Mouse (Mus musculus) right cerebral cortex, postnatal 4 days (tissue): ENCODE data around the gene Trak1.
A peak's percentile ranks its signal among the peaks of the same experiment; 100 is the strongest.
"Not testable (repeated sequence)": the region's sequence is repeated elsewhere in the genome, so short reads cannot be mapped to it uniquely, and the experiment has no call there.

Experiments used
- DNase-seq: peaks from one replicate; pipeline ENCODE4 v3.0.0-alpha.2; 2022

Gene Trak1

GRCm38 (mm10) chr9:121442145-121442544 lies 144.8 kb downstream of the Trak1 start:
- no peak for DNase-seq

GRCm38 (mm10) chr9:121443696-121444366 lies 146.5 kb downstream of the Trak1 start:
- DNase-seq: no peak

GRCm38 (mm10) chr9:121444367-121444707 lies 147.0 kb downstream of the Trak1 start:
- DNase-seq: no peak

- DNase-seq: no peak
These were observed 148.1 kb downstream of the Trak1 start for GRCm38 (mm10) chr9:121445364-121445763.

- DNase-seq: peak; percentile 43
These were observed 149.1 kb downstream of the Trak1 start for GRCm38 (mm10) chr9:121446431-121446831.

DNA sequence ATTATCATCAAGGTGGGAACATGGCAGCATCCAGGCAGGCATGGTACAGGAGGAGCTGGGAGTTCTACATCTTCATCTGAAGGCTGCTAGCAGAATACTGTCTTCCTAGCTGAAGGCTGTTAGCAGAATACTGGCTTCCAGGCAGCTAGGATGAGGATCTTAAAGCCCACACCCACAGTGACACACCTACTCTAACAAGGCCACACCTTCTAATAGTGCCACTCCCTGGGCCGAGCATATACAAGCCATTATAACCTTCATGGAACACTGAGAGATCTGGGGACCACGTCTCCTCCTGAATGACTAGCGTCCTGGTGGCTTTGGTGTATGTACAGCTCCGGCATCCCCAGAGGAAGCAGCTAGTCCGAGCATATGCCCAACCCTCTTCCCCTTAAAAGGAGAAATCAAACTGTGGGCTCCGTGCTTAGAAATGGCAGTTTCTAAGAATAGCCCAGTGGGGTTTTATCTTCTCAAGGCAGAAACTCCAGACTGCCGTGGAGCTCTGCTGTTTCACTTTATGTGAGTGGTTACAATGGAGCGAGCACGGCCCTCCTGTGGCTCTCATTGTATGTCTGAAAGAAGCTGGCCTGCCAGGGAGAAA lies 155.1 kb downstream of the Trak1 start:
- DNase-seq: not testable (repeated sequence)

DNA sequence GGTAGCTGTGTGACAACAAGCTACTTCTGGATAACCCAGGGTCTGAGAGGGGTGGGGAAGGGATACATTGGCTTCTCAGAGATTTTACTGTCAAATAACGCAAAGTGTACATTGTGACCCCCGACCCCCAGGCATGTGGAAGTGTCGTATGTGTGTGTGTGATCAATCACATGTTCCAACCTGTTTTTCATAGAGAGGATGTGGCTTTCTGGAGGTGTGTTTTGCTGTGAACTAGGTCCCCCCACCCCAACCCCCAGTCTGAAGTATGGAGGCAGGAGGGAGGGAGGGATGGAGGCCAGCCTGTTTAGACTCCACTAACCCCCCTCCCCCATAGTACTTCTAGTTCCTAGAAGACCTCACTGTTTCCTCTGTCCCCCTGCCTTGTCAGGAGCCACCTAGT lies 157.6 kb downstream of the Trak1 start:
- DNase-seq: no peak

- no peak for DNase-seq
These were observed 159.6 kb downstream of the Trak1 start for GRCm38 (mm10) chr9:121456739-121457515.

GRCm38 (mm10) chr9:121458466-121458865 lies 161.2 kb downstream of the Trak1 start:
- peak; percentile 64 for DNase-seq

- DNase-seq: no peak
These were observed 162.6 kb downstream of the Trak1 start for GRCm38 (mm10) chr9:121459950-121460349.

DNA sequence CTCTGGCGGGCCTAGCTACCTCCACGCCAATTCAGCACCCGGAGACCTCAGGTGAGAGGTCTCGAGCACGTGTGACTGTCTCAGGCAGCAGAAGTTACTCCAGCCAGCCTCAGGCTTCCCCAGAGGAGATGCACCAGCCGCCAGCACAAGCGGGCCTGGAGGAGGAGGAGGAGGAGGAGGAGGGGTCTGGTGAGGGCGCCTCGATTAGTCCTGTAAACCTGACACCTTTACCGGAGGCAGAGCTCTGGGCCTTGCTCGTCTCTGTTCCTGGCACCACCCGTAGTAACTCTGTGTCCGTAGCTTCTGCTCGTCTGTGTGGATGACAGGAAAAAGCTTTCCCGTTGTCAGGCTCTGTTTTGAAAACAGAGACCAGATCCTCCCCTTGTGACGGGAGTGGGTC lies 163.2 kb downstream of the Trak1 start:
- DNase-seq: no peak

GRCm38 (mm10) chr9:121467460-121467859 lies 170.2 kb downstream of the Trak1 start:
- no peak for DNase-seq

- no peak for DNase-seq
These were observed 172.4 kb downstream of the Trak1 start for GRCm38 (mm10) chr9:121469711-121470110.

- DNase-seq: no peak
These were observed 177.5 kb downstream of the Trak1 start for GRCm38 (mm10) chr9:121474771-121475170.

DNA sequence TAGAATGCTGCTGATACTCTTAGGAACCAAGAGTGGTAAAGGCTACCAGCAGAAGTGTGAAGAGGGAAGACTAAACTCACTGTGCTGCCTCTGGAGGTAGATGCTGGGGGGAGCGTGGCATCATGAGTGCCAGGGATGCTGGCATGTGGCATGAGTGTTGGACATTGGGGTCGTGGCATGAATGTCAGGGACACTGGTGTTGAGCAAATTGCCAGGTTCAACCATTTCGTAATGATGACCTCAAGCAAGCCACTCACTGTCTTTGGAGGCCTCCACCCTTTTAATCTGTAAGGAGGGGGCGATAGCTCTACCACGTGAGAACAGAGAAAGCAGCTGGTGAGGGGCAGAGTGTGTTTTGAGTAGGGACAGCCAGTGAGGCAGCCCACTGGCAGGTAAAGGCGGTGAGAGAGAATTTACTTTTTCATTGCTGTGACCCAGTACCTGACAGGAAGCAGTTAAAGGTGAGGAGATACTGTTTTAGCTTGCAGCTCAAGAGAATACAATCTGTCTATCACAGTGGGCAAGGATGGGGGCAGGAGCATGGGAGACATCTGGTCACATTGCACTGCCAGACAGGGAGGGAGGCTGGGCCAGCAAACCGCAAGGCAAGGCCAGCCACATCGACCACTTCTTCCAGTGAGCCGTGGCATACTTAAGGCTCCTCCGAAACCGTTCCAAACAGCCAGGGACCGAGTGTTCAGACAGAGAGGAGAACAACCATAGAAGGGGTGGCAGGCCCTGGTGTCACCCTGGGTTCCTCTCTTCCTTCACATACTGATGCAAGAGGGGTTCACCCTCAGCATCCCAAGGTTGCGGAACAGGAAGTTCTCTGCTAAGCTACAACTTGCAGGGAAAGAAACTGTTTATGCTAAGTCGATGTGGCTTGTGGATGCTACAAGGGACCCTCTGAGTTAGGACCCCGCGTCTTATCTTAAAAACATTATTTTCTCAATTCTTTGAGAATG lies 178.5 kb downstream of the Trak1 start:
- DNase-seq: no peak

DNA sequence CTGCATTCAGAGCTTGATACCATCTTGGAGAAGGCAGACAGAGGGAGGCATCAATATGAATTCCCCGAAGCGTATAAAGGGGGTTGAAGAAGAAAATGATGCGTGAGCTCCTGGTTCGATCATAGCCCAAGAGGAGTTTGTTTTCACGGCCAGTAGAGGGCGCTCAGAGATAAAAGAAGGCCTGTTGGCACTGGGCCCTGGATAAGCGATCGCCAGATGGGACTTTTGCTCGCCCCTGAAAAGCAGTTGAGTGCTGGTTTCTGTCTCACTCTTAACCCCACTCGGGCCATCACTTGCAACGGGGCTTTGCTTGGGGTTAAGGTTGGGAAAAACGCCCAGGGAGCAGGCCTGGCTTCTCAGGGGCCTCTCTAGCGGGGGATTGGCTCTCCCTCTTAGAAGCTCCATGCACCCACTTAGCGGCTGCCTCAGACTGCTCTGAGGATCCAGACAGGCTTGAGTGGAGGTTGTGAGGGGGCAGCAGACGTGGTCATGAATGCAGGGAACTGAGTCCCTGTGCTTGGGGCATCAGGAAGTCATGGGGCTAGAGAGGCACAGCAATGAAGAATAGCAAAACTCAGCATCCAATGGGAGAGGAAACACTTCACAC lies 180.1 kb downstream of the Trak1 start:
- peak; percentile 90 for DNase-seq

GRCm38 (mm10) chr9:121479453-121479852 lies 182.2 kb downstream of the Trak1 start:
- peak; percentile 62 for DNase-seq

- no peak for DNase-seq
These were observed 189.9 kb downstream of the Trak1 start for GRCm38 (mm10) chr9:121487216-121487615.

DNA sequence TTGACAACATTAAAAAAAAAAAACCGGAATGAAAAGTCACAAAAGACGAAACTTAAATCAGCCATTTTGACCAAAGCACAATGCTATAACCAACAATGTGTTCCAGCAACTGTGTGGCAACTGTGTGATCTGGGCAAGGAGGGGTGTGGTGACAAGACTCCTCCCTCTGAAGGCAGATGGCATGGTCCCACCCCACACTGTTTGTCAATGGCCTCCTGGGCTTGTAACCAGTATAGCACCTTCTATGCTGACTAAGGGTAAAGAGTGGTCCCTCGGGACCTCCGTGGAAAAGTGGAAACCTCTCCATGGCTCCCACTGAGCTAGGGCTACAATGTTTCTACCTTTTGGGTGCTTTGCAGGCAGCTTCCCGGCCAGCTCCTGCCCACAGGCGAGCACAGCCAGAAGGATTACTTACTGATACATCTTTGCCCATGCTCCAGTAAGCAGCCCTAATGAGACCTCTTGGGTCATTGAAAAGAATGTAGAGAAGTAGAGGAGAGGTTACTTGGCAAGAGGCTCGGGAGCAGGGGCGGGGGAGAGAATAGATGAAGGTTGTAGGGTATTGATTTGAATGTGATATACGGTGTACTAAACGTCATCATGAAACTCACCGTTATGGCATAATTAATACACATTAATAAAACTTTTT lies 194.4 kb downstream of the Trak1 start:
- no peak for DNase-seq

DNA sequence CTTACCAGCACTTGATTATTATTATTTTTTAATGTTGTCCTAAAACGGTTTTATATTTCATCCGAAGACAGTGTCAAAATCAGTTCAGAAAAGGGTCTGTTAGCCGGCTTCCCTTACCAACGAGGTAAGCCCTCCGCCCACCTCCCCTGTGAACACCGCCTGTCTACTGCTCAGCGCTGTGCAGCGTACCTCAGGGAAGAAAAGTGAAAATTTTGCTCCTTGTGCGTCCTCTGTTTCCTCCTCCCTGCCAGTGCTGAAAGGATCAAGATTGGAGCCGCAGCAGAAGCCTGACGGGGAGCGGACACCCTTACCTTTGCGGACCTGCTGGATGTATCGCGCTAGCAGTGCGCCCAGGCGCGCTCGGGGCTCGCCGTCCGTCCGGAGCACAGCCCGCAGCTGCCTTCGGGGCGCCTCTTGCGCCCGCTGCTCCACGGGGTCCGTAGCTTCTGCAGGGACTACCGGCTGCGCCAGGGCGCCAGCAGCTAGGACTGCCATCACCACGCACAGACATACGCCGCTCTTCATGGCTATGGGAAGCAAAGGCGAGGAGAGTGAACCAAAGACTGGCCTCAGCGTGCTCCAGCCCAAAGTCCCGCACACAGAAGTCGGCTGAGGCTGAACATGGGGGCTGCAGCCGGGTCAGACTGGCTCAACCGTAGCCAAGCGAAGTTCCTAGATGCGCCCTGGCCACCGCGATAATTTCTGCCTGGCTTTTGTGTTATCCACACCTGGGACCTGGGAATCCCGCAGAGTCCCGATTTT lies 196.9 kb downstream of the Trak1 start:
- DNase-seq: no peak

DNA sequence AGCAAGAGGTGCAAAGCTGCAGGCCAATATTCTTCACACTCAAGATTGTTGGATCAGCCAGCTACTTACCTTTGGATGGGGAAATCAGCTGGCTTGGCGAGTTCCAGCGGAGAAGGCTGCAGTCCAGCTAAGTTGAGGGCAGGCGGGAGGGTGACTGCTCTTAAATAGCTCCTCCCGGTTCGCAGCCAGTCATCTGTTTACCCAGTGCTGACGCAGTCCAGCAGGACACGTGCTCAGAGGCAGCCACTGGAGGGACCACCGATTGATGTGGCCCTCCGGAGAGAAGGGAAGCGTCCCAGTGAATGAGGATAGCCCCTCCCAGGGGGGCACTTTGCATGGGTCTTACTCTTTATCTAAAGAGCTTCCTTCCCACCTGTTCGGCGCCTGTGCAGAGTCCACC lies 198.2 kb downstream of the Trak1 start, which contains the start of gene Cck:
Cck (minus strand) TSS at position 166 of the 400 bp plus-strand sequence.
- DNase-seq: peak; percentile 46
